Mouse (Mus musculus) bone marrow macrophage, adult 2 months (primary cell): ENCODE measurements around the gene Cyfip1.

Experiments used
- CTCF ChIP-seq: IDR thresholded peaks from 2 replicates; pipeline ENCODE4 v1.5.1; 2012; ENCODE audit warnings: low read depth, mild to moderate bottlenecking, low read length, moderate library complexity
- POLR2A ChIP-seq: IDR thresholded peaks from 2 replicates; pipeline ENCODE4 v1.6.1; 2012; ENCODE audit warnings: mild to moderate bottlenecking, low read depth, low read length, borderline replicate concordance

- TF ChIP-seq POLR2A (no peak), CTCF (no peak)
Measured at GRCm38 (mm10) chr7:55865750-55866416, 24.3 kb downstream of the Cyfip1 start.
